Mouse (Mus musculus): ENCODE measurements around the gene Pkp3.

GRCm38 (mm10) chr7:141088473-141088872 lies 10.5 kb downstream of the Pkp3 start:
- no peak for TF ChIP-seq CTCF (IDR thresholded peaks at IDR 0.05; ENCODE audit: control insufficient read depth, insufficient read depth, insufficient read length)
- no peak for TF ChIP-seq USF1 (IDR thresholded peaks at IDR 0.05; ENCODE audit: low read depth)
